Mouse (Mus musculus) myocyte (in vitro differentiated cells): ENCODE measurements around the gene Kctd19. TPM values are rescaled to one million over a fixed set of nuclear protein-coding genes. Genes with fewer than 3 reads are reported as not detected.

ENCODE experiments used
- H3K27me3 ChIP-seq: one replicate; pipeline ENCODE4 v1.6.1; 2011; ENCODE audit not compliant: control insufficient read depth, insufficient read depth, insufficient read length
- H3K36me3 ChIP-seq: one replicate; pipeline ENCODE4 v1.6.1; 2011; ENCODE audit not compliant: control insufficient read depth, insufficient read depth
- H3K4me2 ChIP-seq: one replicate; pipeline ENCODE4 v1.6.1; 2011; ENCODE audit warnings: low read depth, control low read depth
- H3K4me3 ChIP-seq: one replicate; pipeline ENCODE4 v1.5.1; 2011; ENCODE audit warnings: mild to moderate bottlenecking, control low read depth, moderate library complexity
- H3K79me2 ChIP-seq: one replicate; pipeline ENCODE4 v1.6.1; 2011; ENCODE audit not compliant: control insufficient read depth, insufficient read depth
- H3ac ChIP-seq: one replicate; pipeline ENCODE4 v1.6.1; 2011; ENCODE audit not compliant: control insufficient read depth, insufficient read length
- CEBPB ChIP-seq: IDR thresholded peaks from 2 replicates; pipeline ENCODE4 v1.6.1; 2011; ENCODE audit warnings: mild to moderate bottlenecking, moderate library complexity; ENCODE audit not compliant: poor library complexity, insufficient read depth, severe bottlenecking
- E2F4 ChIP-seq: IDR thresholded peaks from one replicate; pipeline ENCODE4 v1.6.1; 2011; ENCODE audit warnings: mild to moderate bottlenecking, control low read depth, moderate library complexity; ENCODE audit not compliant: insufficient read depth
- MAX ChIP-seq: IDR thresholded peaks from one replicate; pipeline ENCODE4 v1.6.1; 2011; ENCODE audit warnings: low read depth, mild to moderate bottlenecking, control low read depth
- MYOD1 ChIP-seq, 3 experiments: IDR thresholded peaks; one replicate each; pipeline ENCODE4 v1.6.1; 2011; ENCODE audit warnings: control low read depth in 2 of 3, low read depth in 2 of 3, mild to moderate bottlenecking in 2 of 3, moderate library complexity in 1 of 3; ENCODE audit not compliant: insufficient read length in 2 of 3, control insufficient read depth in 1 of 3
- MYOG ChIP-seq, 3 experiments: IDR thresholded peaks; one replicate each; pipeline ENCODE4 v1.6.1; 2011; ENCODE audit warnings: control low read depth in 2 of 3, low read depth in 2 of 3, mild to moderate bottlenecking in 2 of 3; ENCODE audit not compliant: insufficient read length in 2 of 3, control insufficient read depth in 1 of 3, insufficient read depth in 1 of 3
- POLR2A ChIP-seq: IDR thresholded peaks from one replicate; pipeline ENCODE4 v1.6.1; 2011; ENCODE audit warnings: low read depth, mild to moderate bottlenecking, control low read depth, moderate library complexity; ENCODE audit not compliant: insufficient read length
- POLR2AphosphoS2 ChIP-seq: IDR thresholded peaks from one replicate; pipeline ENCODE4 v1.6.1; 2011; ENCODE audit warnings: low read depth, control low read depth; ENCODE audit not compliant: insufficient read length
- REST ChIP-seq: IDR thresholded peaks from one replicate; pipeline ENCODE4 v1.6.1; 2011; ENCODE audit warnings: mild to moderate bottlenecking, control low read depth, moderate library complexity; ENCODE audit not compliant: insufficient read depth, insufficient read length
- SRF ChIP-seq: IDR thresholded peaks from one replicate; pipeline ENCODE4 v1.6.1; 2011; ENCODE audit warnings: low read depth; ENCODE audit not compliant: control insufficient read depth, insufficient read length
- TCF12 ChIP-seq: IDR thresholded peaks from one replicate; pipeline ENCODE4 v1.6.1; 2011; ENCODE audit warnings: mild to moderate bottlenecking, control low read depth; ENCODE audit not compliant: poor library complexity, insufficient read depth, severe bottlenecking
- TCF3 ChIP-seq: IDR thresholded peaks from one replicate; pipeline ENCODE4 v1.6.1; 2011; ENCODE audit warnings: low read depth, control low read depth; ENCODE audit not compliant: insufficient read length
- USF1 ChIP-seq: IDR thresholded peaks from one replicate; pipeline ENCODE4 v1.6.1; 2011; ENCODE audit warnings: low read depth, mild to moderate bottlenecking, control low read depth, moderate library complexity
- polyA plus RNA-seq: library from polyadenylated mRNA; unstranded; fragments of >200 nt; fragmentation: generic; extraction: Trizol; gene quantifications from one replicate; pipeline ENCODE4 v1.2.1, GENCODE M21; 2012; ENCODE audit warnings: missing spikeins

The Kctd19 gene
- polyA plus RNA-seq, 1 experiment, result not detected

GRCm38 (mm10) chr8:105431743-105432515 is 18.6 kb upstream of the Kctd19 start:
- no peaks in the 10 kb centered on the region for H3K36me3 ChIP-seq
- no peaks in the 10 kb centered on the region for H3K79me2 ChIP-seq
- H3K4me3 ChIP-seq, result no peak overlapping the region
- no peak overlapping the region for H3K4me2 ChIP-seq
- no peak overlapping the region for H3ac ChIP-seq
- peaks cover 37% of the 10 kb centered on the region for H3K27me3 ChIP-seq
- TF ChIP-seq MYOG (IDR thresholded peaks at IDR 0.05; ENCODE audit: control insufficient read depth in 1 of 3, insufficient read depth in 1 of 3, insufficient read length in 2 of 3, low read depth in 2 of 3), result no peak
- no peak for TF ChIP-seq POLR2AphosphoS2
- no peak for TF ChIP-seq REST
- TF ChIP-seq CEBPB, result no peak
- TF ChIP-seq MYOD1 (IDR thresholded peaks at IDR 0.05; ENCODE audit: control insufficient read depth in 1 of 3, insufficient read length in 2 of 3, low read depth in 2 of 3), result no peak
- TF ChIP-seq E2F4, result no peak
- TF ChIP-seq SRF, result no peak
- TF ChIP-seq TCF3, result no peak
- no peak for TF ChIP-seq MAX

- Histone ChIP-seq H3K4me3 (no peak overlapping the region), H3K36me3 (no peaks in the 10 kb centered on the region), H3K27me3 (peaks cover 68% of the 10 kb centered on the region), H3K79me2 (no peaks in the 10 kb centered on the region), H3K4me2 (no peak overlapping the region), H3ac (no peak overlapping the region)
- no peak for TF ChIP-seq MAX
- no peak for TF ChIP-seq E2F4
- TF ChIP-seq POLR2AphosphoS2, result no peak
- no peak for TF ChIP-seq MYOG (IDR thresholded peaks at IDR 0.05; ENCODE audit: control insufficient read depth in 1 of 3, insufficient read depth in 1 of 3, insufficient read length in 2 of 3, low read depth in 2 of 3)
- TF ChIP-seq SRF, result no peak
- no peak for TF ChIP-seq USF1
- TF ChIP-seq REST, result no peak
- no peak for TF ChIP-seq CEBPB
- no peak for TF ChIP-seq TCF12
- TF ChIP-seq MYOD1 (IDR thresholded peaks at IDR 0.05; ENCODE audit: control insufficient read depth in 1 of 3, insufficient read length in 2 of 3, low read depth in 2 of 3), result no peak
- TF ChIP-seq POLR2A, result no peak
- TF ChIP-seq TCF3, result no peak
These were observed 13.6 kb upstream of the Kctd19 start for GRCm38 (mm10) chr8:105426878-105427277.

GRCm38 (mm10) chr8:105422006-105422405 is 8.7 kb upstream of the Kctd19 start:
- no peak for TF ChIP-seq MAX
- no peak for TF ChIP-seq REST
- no peak for TF ChIP-seq MYOG (IDR thresholded peaks at IDR 0.05; ENCODE audit: control insufficient read depth in 1 of 3, insufficient read depth in 1 of 3, insufficient read length in 2 of 3, low read depth in 2 of 3)
- no peak for TF ChIP-seq TCF12
- TF ChIP-seq TCF3, result no peak
- TF ChIP-seq MYOD1 (IDR thresholded peaks at IDR 0.05; ENCODE audit: control insufficient read depth in 1 of 3, insufficient read length in 2 of 3, low read depth in 2 of 3), result no peak
- TF ChIP-seq POLR2AphosphoS2, result no peak
- TF ChIP-seq E2F4, result no peak
- TF ChIP-seq SRF, result no peak
- TF ChIP-seq POLR2A, result no peak
- TF ChIP-seq CEBPB, result no peak
- TF ChIP-seq USF1, result no peak

GRCm38 (mm10) chr8:105419800-105420199 is 6.5 kb upstream of the Kctd19 start:
- Histone ChIP-seq H3K79me2 (no peaks in the 10 kb centered on the region), H3K4me2 (no peak overlapping the region), H3K27me3 (peaks cover 34% of the 10 kb centered on the region), H3K36me3 (no peaks in the 10 kb centered on the region), H3ac (no peak overlapping the region), H3K4me3 (no peak overlapping the region)
- no peak for TF ChIP-seq CEBPB
- TF ChIP-seq TCF3, result no peak
- no peak for TF ChIP-seq E2F4
- TF ChIP-seq MYOG (IDR thresholded peaks at IDR 0.05; ENCODE audit: control insufficient read depth in 1 of 3, insufficient read depth in 1 of 3, insufficient read length in 2 of 3, low read depth in 2 of 3), result no peak
- no peak for TF ChIP-seq TCF12
- TF ChIP-seq USF1, result no peak
- no peak for TF ChIP-seq POLR2AphosphoS2
- no peak for TF ChIP-seq POLR2A
- no peak for TF ChIP-seq MAX
- no peak for TF ChIP-seq REST
- TF ChIP-seq MYOD1 (IDR thresholded peaks at IDR 0.05; ENCODE audit: control insufficient read depth in 1 of 3, insufficient read length in 2 of 3, low read depth in 2 of 3), result no peak
- no peak for TF ChIP-seq SRF

More at GRCm38 (mm10) chr8:105422006-105422405, 8.7 kb upstream of the Kctd19 start:
- H3ac ChIP-seq, result no peak overlapping the region
- H3K4me3 ChIP-seq, result no peak overlapping the region
- no peaks in the 10 kb centered on the region for H3K79me2 ChIP-seq
- H3K27me3 ChIP-seq, result peaks cover 51% of the 10 kb centered on the region
- H3K36me3 ChIP-seq, result no peaks in the 10 kb centered on the region
- H3K4me2 ChIP-seq, result no peak overlapping the region

- no peak for TF ChIP-seq USF1
- no peaks in the 10 kb centered on the region for H3K36me3 ChIP-seq
- no peaks in the 10 kb centered on the region for H3K79me2 ChIP-seq
- no peak overlapping the region for H3ac ChIP-seq
- H3K4me2 ChIP-seq, result no peak overlapping the region
- peaks cover 38% of the 10 kb centered on the region for H3K27me3 ChIP-seq
- H3K4me3 ChIP-seq, result no peak overlapping the region
These were observed 5.7 kb upstream of the Kctd19 start for GRCm38 (mm10) chr8:105418992-105419391.
